Mouse (Mus musculus) cerebral cortex, adult 2 months (tissue): ENCODE data around the gene Mcu.

Source experiments
- WGBS: fragments of 180-500 bp; shearing (Covaris S2); methylation state at CpG from one replicate; pipeline ENCODE4 v1.1.7; 2018; 5-methylcytosine and 5-hydroxymethylcytosine counted together

The Mcu gene

GRCm38 (mm10) chr10:59537579-59537978, 78.9 kb downstream of the Mcu start:
- WGBS = 66% methylated on average over 6 of the region's 6 CpGs

- 63% methylated on average over 6 of the region's 6 CpGs for WGBS
Measured at GRCm38 (mm10) chr10:59532256-59532655, 84.2 kb downstream of the Mcu start.

GRCm38 (mm10) chr10:59527819-59528218, 88.7 kb downstream of the Mcu start:
- 92% methylated on average over 5 of the region's 5 CpGs for WGBS

- WGBS = 90% methylated on average over 11 of the region's 11 CpGs
Measured at GRCm38 (mm10) chr10:59527311-59527710, 89.2 kb downstream of the Mcu start.

GRCm38 (mm10) chr10:59524675-59525074, 91.8 kb downstream of the Mcu start:
- WGBS = 90% methylated on average over 5 of the region's 5 CpGs

- WGBS = 47% methylated on average over 8 of the region's 8 CpGs
Measured at GRCm38 (mm10) chr10:59523826-59524331, 92.6 kb downstream of the Mcu start.

- 81% methylated on average over 2 of the region's 2 CpGs for WGBS
Measured at GRCm38 (mm10) chr10:59520701-59521100, 95.8 kb downstream of the Mcu start.

GRCm38 (mm10) chr10:59519411-59519810, 97.1 kb downstream of the Mcu start:
- WGBS = 93% methylated on average over 3 of the region's 3 CpGs

- 83% methylated on average over 13 of the region's 13 CpGs for WGBS
Measured at GRCm38 (mm10) chr10:59517201-59517600, 99.3 kb downstream of the Mcu start.

- WGBS = 82% methylated on average over 15 of the region's 15 CpGs
Measured at GRCm38 (mm10) chr10:59514739-59515464, 101.6 kb downstream of the Mcu start.

- WGBS = 68% methylated on average over 9 of the region's 9 CpGs
Measured at GRCm38 (mm10) chr10:59512173-59512572, 104.3 kb downstream of the Mcu start.

- 50% methylated on average over 14 of the region's 14 CpGs for WGBS
Measured at GRCm38 (mm10) chr10:59511427-59511963, 105.0 kb downstream of the Mcu start.

- WGBS = 48% methylated on average over 14 of the region's 14 CpGs
Measured at GRCm38 (mm10) chr10:59510713-59511426, 105.6 kb downstream of the Mcu start.

- WGBS = 45% methylated on average over 4 of the region's 4 CpGs
Measured at GRCm38 (mm10) chr10:59509197-59509596, 107.3 kb downstream of the Mcu start.

- WGBS = 85% methylated on average over 5 of the region's 5 CpGs
Measured at GRCm38 (mm10) chr10:59506711-59507110, 109.8 kb downstream of the Mcu start.

- WGBS = 46% methylated on average over 3 of the region's 3 CpGs
Measured at GRCm38 (mm10) chr10:59504291-59504690, 112.2 kb downstream of the Mcu start.

GRCm38 (mm10) chr10:59503433-59504210, 112.9 kb downstream of the Mcu start:
- WGBS = 44% methylated on average over 31 of the region's 31 CpGs

- WGBS = 56% methylated on average over 12 of the region's 12 CpGs
Measured at GRCm38 (mm10) chr10:59502381-59502780, 114.1 kb downstream of the Mcu start.

- 96% methylated on average over 9 of the region's 9 CpGs for WGBS
Measured at GRCm38 (mm10) chr10:59501761-59502160, 114.7 kb downstream of the Mcu start.

GRCm38 (mm10) chr10:59500225-59500624, 116.3 kb downstream of the Mcu start:
- 85% methylated on average over 3 of the region's 3 CpGs for WGBS

GRCm38 (mm10) chr10:59497019-59497418, 119.5 kb downstream of the Mcu start:
- WGBS = 75% methylated on average over 11 of the region's 11 CpGs

GRCm38 (mm10) chr10:59494917-59495316, 121.6 kb downstream of the Mcu start:
- 84% methylated on average over 8 of the region's 8 CpGs for WGBS
